Mouse (Mus musculus) erythroblast, embryonic 14.5 days (primary cell): Measurements from ENCODE around the gene 3425401B19Rik.

ENCODE experiments used
- GATA1 ChIP-seq: IDR thresholded peaks from 2 replicates; pipeline ENCODE4 v1.6.1; 2012; ENCODE audit warnings: low read length, inconsistent platforms, mixed read lengths
- TAL1 ChIP-seq: IDR thresholded peaks from 3 replicates; pipeline ENCODE4 v1.6.1; 2012; ENCODE audit warnings: low read length, inconsistent platforms, mixed read lengths

DNA sequence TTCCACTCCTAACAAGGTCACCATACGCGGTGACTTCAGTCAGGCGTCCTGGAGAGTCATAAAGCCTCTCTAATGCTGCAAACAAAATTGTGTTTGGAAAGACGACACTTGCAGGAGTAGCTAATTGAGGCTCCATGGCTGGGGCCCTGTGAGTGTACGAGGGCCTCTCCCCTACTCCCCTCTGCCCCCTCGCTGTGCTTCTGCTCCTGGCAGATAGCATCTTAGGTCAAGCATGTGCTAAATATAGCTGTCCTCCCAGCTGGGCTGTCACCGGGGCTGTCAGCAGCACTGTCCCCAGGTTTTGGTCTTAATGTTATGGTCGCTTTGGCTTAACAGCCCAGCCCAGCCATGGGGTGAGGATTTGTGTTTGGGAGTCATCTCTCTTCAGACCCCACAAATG lies 15.9 kb upstream of the 3425401B19Rik start:
- TF ChIP-seq GATA1 (no peak), TAL1 (no peak)
